Mouse (Mus musculus): ENCODE results near the gene Gpr68. TPM values are rescaled to one million over a fixed set of nuclear protein-coding genes. Genes with fewer than 3 reads are reported as not detected.

Gpr68 gene
- polyA plus RNA-seq, 1 experiment from 2014 or later, result 0.10 TPM

GRCm38 (mm10) chr12:100945501-100945900 lies 37.5 kb upstream of the Gpr68 start:
- 90% methylated on average over 12 of the region's 12 CpGs for WGBS

GRCm38 (mm10) chr12:100944921-100945336 lies 36.9 kb upstream of the Gpr68 start:
- ATAC-seq (ENCODE audit: low FRiP score), result no peak

More at GRCm38 (mm10) chr12:100945501-100945900, 37.5 kb upstream of the Gpr68 start:
- no peak overlapping the region for H3K4me3 ChIP-seq (ENCODE audit: low read depth, low read length)
- H3K4me1 ChIP-seq (ENCODE audit: control insufficient read depth, insufficient read depth, low read length), result no peaks in the 10 kb centered on the region
- H3K4me2 ChIP-seq, result no peak overlapping the region
- H3K27me3 ChIP-seq (ENCODE audit: control insufficient read depth, insufficient read depth, low read length), result no peaks in the 10 kb centered on the region
- no peak for DNase-seq (ENCODE audit: low spot score, missing footprints)
- H3K27ac ChIP-seq (ENCODE audit: low read depth, low read length), result no peak overlapping the region
- H3K9ac ChIP-seq (ENCODE audit: low read length), result no peak overlapping the region
- peaks cover 19% of the 10 kb centered on the region for H3K36me3 ChIP-seq (ENCODE audit: control insufficient read depth, insufficient read depth, low read length)
- no peaks in the 10 kb centered on the region for H3K9me3 ChIP-seq (ENCODE audit: control insufficient read depth, low read length)
- no peak for ATAC-seq (ENCODE audit: low FRiP score)

GRCm38 (mm10) chr12:100943146-100943545 lies 35.1 kb upstream of the Gpr68 start:
- Histone ChIP-seq H3K4me3 (ENCODE audit: low read depth, low read length) (no peak overlapping the region), H3K9me3 (ENCODE audit: control insufficient read depth, low read length) (no peaks in the 10 kb centered on the region), H3K9ac (ENCODE audit: low read length) (no peak overlapping the region), H3K4me1 (ENCODE audit: control insufficient read depth, insufficient read depth, low read length) (no peaks in the 10 kb centered on the region), H3K4me2 (no peak overlapping the region), H3K27me3 (ENCODE audit: control insufficient read depth, insufficient read depth, low read length) (no peaks in the 10 kb centered on the region), H3K36me3 (ENCODE audit: control insufficient read depth, insufficient read depth, low read length) (peaks cover 22% of the 10 kb centered on the region), H3K27ac (ENCODE audit: low read depth, low read length) (no peak overlapping the region)
- ATAC-seq (ENCODE audit: low FRiP score) (no peak), DNase-seq (ENCODE audit: low spot score, missing footprints) (no peak)
- 89% methylated on average over 4 of the region's 4 CpGs for WGBS

More at GRCm38 (mm10) chr12:100944921-100945336, 36.9 kb upstream of the Gpr68 start:
- Histone ChIP-seq H3K4me1 (ENCODE audit: control insufficient read depth, insufficient read depth, low read length) (no peaks in the 10 kb centered on the region), H3K4me2 (no peak overlapping the region), H3K36me3 (ENCODE audit: control insufficient read depth, insufficient read depth, low read length) (peaks cover 21% of the 10 kb centered on the region), H3K9ac (ENCODE audit: low read length) (no peak overlapping the region), H3K4me3 (ENCODE audit: low read depth, low read length) (no peak overlapping the region), H3K27me3 (ENCODE audit: control insufficient read depth, insufficient read depth, low read length) (no peaks in the 10 kb centered on the region), H3K27ac (ENCODE audit: low read depth, low read length) (no peak overlapping the region), H3K9me3 (ENCODE audit: control insufficient read depth, low read length) (no peaks in the 10 kb centered on the region)
- WGBS, result 94% methylated on average over 21 of the region's 21 CpGs
- no peak for DNase-seq (ENCODE audit: low spot score, missing footprints)

DNA sequence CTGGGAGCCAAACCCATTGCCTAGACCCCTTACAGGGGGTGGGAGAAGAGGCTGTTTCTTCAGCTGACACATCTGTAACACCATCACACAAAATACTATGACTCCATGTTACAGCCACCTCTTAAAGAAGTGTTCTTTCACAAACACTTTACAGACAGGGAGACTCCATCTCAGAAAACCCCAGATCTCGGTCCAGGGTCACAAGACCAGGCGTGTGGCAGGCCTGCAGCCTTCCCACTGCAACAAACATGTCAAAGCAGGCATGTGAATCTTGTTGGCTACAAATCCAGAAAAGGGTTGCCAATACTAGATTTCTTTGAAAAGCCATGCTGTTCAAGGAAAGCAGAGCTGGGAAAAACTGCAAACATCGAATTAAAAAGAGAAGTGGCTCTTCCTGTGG lies 33.4 kb upstream of the Gpr68 start:
- Histone ChIP-seq H3K27me3 (ENCODE audit: control insufficient read depth, insufficient read depth, low read length) (no peaks in the 10 kb centered on the region), H3K27ac (ENCODE audit: low read depth, low read length) (no peak overlapping the region), H3K4me2 (no peak overlapping the region), H3K36me3 (ENCODE audit: control insufficient read depth, insufficient read depth, low read length) (peaks cover 14% of the 10 kb centered on the region), H3K9me3 (ENCODE audit: control insufficient read depth, low read length) (no peaks in the 10 kb centered on the region), H3K4me1 (ENCODE audit: control insufficient read depth, insufficient read depth, low read length) (no peaks in the 10 kb centered on the region), H3K4me3 (ENCODE audit: low read depth, low read length) (no peak overlapping the region), H3K9ac (ENCODE audit: low read length) (no peak overlapping the region)
- no peak for ATAC-seq (ENCODE audit: low FRiP score)
- DNase-seq (ENCODE audit: low spot score, missing footprints), result no peak
- WGBS, result 92% methylated on average over 3 of the region's 3 CpGs

- Histone ChIP-seq H3K9ac (ENCODE audit: low read length) (no peak overlapping the region), H3K4me1 (ENCODE audit: control insufficient read depth, insufficient read depth, low read length) (no peaks in the 10 kb centered on the region), H3K27ac (ENCODE audit: low read depth, low read length) (no peak overlapping the region), H3K27me3 (ENCODE audit: control insufficient read depth, insufficient read depth, low read length) (no peaks in the 10 kb centered on the region), H3K36me3 (ENCODE audit: control insufficient read depth, insufficient read depth, low read length) (peaks cover 14% of the 10 kb centered on the region), H3K4me2 (no peak overlapping the region), H3K9me3 (ENCODE audit: control insufficient read depth, low read length) (no peaks in the 10 kb centered on the region), H3K4me3 (ENCODE audit: low read depth, low read length) (no peak overlapping the region)
- 82% methylated on average over 21 of the region's 21 CpGs for WGBS
- DNase-seq (ENCODE audit: low spot score, missing footprints) (no peak), ATAC-seq (ENCODE audit: low FRiP score) (no peak)
Observed at GRCm38 (mm10) chr12:100937441-100938360, 29.7 kb upstream of the Gpr68 start.

DNA sequence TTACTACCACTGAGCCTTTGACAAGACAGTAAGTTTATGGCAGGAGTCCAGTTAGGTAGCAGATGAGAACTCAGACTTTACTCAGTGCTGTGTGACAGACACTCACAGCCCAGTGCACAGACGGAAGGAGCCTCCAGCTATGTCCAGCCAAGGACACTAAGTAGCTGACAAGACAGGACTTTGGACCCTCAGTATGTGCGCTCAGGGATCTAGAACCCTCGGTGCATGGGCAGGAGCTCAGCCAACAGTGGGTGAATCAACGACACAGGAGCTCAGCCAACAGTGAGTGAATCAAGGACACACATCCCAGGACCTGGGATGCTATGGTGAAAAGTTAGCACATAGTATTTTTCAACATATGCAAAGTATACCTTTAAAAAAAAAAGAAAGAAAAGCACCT lies 28.7 kb upstream of the Gpr68 start:
- Histone ChIP-seq H3K9ac (ENCODE audit: low read length) (no peak overlapping the region), H3K4me3 (ENCODE audit: low read depth, low read length) (no peak overlapping the region), H3K36me3 (ENCODE audit: control insufficient read depth, insufficient read depth, low read length) (peaks cover 14% of the 10 kb centered on the region), H3K4me2 (no peak overlapping the region), H3K27me3 (ENCODE audit: control insufficient read depth, insufficient read depth, low read length) (no peaks in the 10 kb centered on the region), H3K4me1 (ENCODE audit: control insufficient read depth, insufficient read depth, low read length) (no peaks in the 10 kb centered on the region), H3K9me3 (ENCODE audit: control insufficient read depth, low read length) (no peaks in the 10 kb centered on the region), H3K27ac (ENCODE audit: low read depth, low read length) (no peak overlapping the region)
- DNase-seq (ENCODE audit: low spot score, missing footprints), result no peak
- no peak for ATAC-seq (ENCODE audit: low FRiP score)
- 91% methylated on average over 4 of the region's 4 CpGs for WGBS

DNA sequence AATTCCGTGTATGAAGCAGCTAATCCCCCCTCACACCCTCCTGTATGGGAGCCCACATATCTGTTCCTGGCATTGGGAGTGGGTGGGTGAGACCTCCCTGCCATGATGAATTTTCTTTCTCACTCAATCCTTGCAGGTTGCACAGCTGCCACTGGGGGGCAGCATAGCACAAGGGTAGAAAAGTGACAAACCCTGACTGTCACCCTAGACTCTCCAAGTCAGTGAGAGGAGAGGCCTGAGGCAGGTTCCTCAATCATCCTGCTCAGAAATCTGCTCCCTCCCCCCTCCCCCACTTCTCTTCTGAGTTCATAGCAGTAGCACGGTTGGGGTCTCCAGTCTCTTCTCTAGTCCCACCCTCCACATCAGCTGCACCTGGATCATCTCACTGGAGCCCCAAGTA lies 28.1 kb upstream of the Gpr68 start:
- DNase-seq (ENCODE audit: low spot score, missing footprints) (peak; percentile 99), ATAC-seq (ENCODE audit: low FRiP score) (peak; percentile 73)
- no peak overlapping the region for H3K4me3 ChIP-seq (ENCODE audit: low read depth, low read length)
- H3K4me2 ChIP-seq, result no peak overlapping the region
- no peaks in the 10 kb centered on the region for H3K27me3 ChIP-seq (ENCODE audit: control insufficient read depth, insufficient read depth, low read length)
- WGBS, result 23% methylated on average over 2 of the region's 2 CpGs
- H3K4me1 ChIP-seq (ENCODE audit: control insufficient read depth, insufficient read depth, low read length), result no peaks in the 10 kb centered on the region
- H3K36me3 ChIP-seq (ENCODE audit: control insufficient read depth, insufficient read depth, low read length), result peaks cover 17% of the 10 kb centered on the region
- H3K9me3 ChIP-seq (ENCODE audit: control insufficient read depth, low read length), result no peaks in the 10 kb centered on the region
- no peak overlapping the region for H3K9ac ChIP-seq (ENCODE audit: low read length)
- no peak overlapping the region for H3K27ac ChIP-seq (ENCODE audit: low read depth, low read length)

DNA sequence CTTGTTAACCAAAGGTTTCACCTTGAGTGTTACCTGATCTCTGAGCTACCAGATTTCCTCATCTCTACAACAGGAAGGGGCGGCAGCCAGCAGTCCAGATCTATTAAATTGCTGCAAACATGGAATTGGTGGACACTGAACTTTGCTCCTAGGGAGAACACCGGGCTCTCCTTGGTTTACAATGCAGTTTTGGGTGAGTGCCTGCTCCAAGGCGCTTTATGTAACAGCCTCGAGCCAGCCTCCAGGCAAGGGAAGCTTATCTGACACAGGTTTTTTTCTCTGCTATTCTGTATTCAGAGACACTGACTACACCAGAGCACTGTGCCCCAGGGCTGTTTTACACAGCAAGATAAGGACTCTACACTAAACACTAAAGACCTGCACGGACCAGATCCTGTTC lies 26.8 kb upstream of the Gpr68 start:
- WGBS, result 94% methylated on average over 5 of the region's 5 CpGs
- Histone ChIP-seq H3K9ac (ENCODE audit: low read length) (no peak overlapping the region), H3K4me1 (ENCODE audit: control insufficient read depth, insufficient read depth, low read length) (no peaks in the 10 kb centered on the region), H3K27me3 (ENCODE audit: control insufficient read depth, insufficient read depth, low read length) (no peaks in the 10 kb centered on the region), H3K36me3 (ENCODE audit: control insufficient read depth, insufficient read depth, low read length) (peaks cover 16% of the 10 kb centered on the region), H3K9me3 (ENCODE audit: control insufficient read depth, low read length) (no peaks in the 10 kb centered on the region), H3K4me3 (ENCODE audit: low read depth, low read length) (no peak overlapping the region), H3K27ac (ENCODE audit: low read depth, low read length) (no peak overlapping the region), H3K4me2 (no peak overlapping the region)
- DNase-seq (ENCODE audit: low spot score, missing footprints) (no peak), ATAC-seq (ENCODE audit: low FRiP score) (no peak)

- H3K4me2 ChIP-seq, result no peak overlapping the region
- no peaks in the 10 kb centered on the region for H3K9me3 ChIP-seq (ENCODE audit: control insufficient read depth, low read length)
- DNase-seq (ENCODE audit: low spot score, missing footprints) (no peak), ATAC-seq (ENCODE audit: low FRiP score) (no peak)
- H3K4me1 ChIP-seq (ENCODE audit: control insufficient read depth, insufficient read depth, low read length), result no peaks in the 10 kb centered on the region
- WGBS, result 97% methylated on average over 14 of the region's 14 CpGs
- no peak overlapping the region for H3K4me3 ChIP-seq (ENCODE audit: low read depth, low read length)
- no peak overlapping the region for H3K27ac ChIP-seq (ENCODE audit: low read depth, low read length)
- H3K9ac ChIP-seq (ENCODE audit: low read length), result no peak overlapping the region
- H3K36me3 ChIP-seq (ENCODE audit: control insufficient read depth, insufficient read depth, low read length), result peaks cover 17% of the 10 kb centered on the region
- H3K27me3 ChIP-seq (ENCODE audit: control insufficient read depth, insufficient read depth, low read length), result no peaks in the 10 kb centered on the region
Observed at GRCm38 (mm10) chr12:100931653-100932052, 23.7 kb upstream of the Gpr68 start.
